Mouse (Mus musculus): ENCODE measurements around the gene Hoxa9.
A peak's percentile ranks its signal among the peaks of the same experiment; 100 is the strongest.

Gene Hoxa9

GRCm38 (mm10) chr6:52216691-52217458 lies 14.0 kb downstream of the Hoxa9 start:
- DNase-seq (ENCODE audit: low read depth, low spot score): peak; percentile 80

DNA sequence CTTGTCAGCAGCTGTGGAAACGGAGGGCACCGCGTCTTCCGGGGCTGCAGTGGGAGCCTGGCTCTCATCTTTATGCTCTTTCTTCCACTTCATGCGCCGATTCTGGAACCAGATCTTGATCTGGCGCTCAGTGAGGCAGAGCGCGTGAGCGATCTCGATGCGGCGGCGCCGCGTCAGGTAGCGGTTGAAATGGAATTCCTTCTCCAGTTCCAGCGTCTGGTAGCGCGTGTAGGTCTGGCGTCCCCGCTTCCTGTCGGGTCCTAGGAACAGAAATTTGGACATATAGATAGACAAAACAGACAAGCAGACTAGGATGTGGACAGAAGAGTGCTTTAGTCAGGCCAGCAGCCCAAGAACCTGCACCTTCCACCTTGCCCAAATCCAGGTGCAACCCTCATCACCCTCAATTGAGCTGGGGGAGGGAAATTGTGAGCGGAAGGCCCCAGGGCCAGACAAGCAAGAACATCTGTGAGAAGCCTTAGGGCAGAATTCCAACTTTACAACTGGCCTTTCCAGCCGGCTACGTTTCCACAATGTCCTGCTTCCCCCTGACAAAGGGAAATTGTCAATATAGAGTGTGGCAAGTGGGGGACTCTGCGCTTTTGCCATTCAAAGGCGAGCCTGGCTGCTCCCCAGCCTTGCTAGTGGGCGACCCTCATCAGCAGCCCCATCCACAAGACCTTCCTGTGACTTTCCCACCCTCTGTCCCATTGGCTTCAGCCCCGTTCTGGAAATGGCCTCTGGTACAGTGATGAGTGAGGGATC lies 14.9 kb downstream of the Hoxa9 start:
- DNase-seq (ENCODE audit: low read depth, low spot score): peak; percentile 66

DNA sequence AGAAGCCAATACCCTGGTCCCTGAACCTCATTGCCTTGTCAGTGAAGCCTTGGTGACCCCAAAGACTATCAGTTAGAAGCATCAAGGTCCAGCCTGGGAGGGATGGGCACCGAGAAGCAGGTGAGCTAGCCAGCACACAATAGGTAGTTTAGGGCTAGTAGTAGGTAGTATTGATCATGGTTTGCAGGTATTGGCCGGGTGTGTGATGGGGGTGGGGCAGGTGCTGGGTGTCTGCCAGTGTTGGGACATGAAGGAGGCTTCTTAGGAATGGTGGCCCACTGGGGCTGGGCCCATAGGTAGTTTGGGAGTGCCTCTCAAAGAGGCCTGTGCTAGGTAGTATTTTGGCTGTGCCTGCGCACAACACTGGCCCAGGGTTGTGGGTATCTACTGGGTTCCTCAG lies 15.8 kb downstream of the Hoxa9 start:
- DNase-seq (ENCODE audit: low read depth, low spot score): no peak

GRCm38 (mm10) chr6:52214271-52214670 lies 16.6 kb downstream of the Hoxa9 start:
- no peak for DNase-seq (ENCODE audit: low read depth, low spot score)

DNA sequence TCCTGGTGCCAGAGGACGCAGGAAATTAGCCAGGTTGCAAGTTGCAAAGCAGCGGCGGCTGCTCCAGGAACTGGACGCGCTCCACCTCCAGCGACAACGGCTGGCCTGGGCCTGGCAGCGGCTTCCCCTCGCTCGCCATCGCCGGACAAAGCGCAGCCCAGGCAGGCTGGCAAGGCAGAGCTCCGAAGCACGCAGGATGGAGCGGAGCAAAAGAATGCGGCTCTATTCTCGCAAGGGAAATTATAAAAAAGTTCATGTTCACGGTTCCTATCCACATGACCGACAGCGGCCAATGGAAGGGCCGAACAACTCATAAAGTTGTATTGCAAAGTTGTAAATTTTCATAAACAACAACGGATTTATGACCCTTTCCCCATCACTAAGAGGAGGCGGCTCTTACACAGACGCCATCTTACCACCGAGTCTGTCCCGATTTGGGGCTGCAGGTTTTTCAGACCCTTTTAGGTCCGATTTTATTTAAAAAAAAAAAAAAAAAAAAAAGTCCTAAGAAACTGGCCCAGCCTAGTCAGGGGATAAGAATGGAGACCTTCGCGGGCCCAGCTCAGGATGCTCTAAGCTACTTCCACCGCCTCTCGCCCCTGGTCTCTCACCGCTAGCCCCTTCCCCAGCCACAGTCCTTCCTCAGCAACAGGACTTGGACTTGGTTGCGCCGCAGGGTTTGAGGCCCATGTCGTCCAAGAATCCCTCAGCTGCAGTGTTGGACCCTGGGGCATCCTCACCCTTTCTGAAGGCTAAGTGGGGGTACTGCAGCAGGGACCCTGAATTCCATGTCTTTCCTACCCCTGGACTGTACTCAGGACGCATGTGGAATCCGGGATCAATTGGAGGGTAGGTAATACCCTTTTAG lies 17.5 kb downstream of the Hoxa9 start, which contains the start of the genes Hoxa3 and Gm28308:
Gene Hoxa3, minus strand, starts transcription at position 218 of the 868 bp plus-strand sequence.
Gene Gm28308, minus strand, starts transcription at position 221 of the 868 bp plus-strand sequence.
- peak; percentile 90 for DNase-seq (ENCODE audit: low read depth, low spot score)

DNA sequence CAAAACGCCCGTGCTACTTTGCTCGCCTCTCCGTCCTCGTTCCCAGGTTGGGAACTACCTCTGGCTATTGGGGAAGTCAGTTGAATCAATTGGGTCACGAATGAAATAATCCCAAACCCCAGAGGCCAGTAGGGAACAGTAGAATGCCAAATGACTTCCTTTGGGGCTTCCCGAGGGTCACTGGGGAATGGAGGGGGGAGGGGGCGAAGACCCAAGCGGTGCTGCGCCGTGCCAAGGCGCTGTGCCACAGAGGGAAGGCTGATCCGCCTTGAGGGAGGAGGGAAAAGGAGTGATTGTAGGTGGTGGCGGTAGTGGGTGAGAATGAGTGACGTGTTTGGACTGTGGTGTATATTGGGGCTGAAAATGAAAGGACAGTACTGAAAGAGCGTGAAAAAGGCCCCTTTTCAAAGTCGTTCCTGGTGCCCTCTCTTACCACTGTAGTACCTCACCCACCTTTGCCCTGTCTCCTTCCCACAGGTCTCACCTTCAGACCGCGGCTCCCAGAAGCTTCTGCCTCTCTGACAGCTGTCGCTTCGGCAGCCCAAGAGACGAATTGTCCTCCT lies 18.3 kb downstream of the Hoxa9 start:
- peak; percentile 26 for DNase-seq (ENCODE audit: low read depth, low spot score)

DNA sequence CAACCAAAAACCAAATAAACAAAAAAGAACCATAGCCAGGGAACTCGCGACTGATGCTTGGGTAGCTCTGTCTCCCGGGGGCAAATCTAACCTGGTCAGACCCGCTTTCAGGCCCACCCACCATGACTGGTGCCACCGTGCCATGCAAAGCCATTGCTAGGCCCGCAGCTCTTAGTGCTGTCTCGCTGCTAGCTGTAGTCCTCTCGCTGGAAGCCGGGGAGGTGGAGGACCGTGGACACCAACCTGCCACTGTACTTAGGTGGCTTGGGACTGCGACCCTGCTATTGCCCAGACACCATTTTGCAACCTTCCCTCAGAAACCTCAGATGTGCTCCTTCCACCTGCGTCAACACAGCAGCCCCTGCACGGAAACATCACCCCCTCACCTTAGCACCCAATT lies 18.9 kb downstream of the Hoxa9 start:
- DNase-seq (ENCODE audit: low read depth, low spot score): peak; percentile 13

- DNase-seq (ENCODE audit: low read depth, low spot score): no peak
Measured at GRCm38 (mm10) chr6:52211170-52211935, 19.5 kb downstream of the Hoxa9 start.

- DNase-seq (ENCODE audit: low read depth, low spot score): no peak
Measured at GRCm38 (mm10) chr6:52209685-52210046, 21.2 kb downstream of the Hoxa9 start.

GRCm38 (mm10) chr6:52208868-52209684 lies 21.8 kb downstream of the Hoxa9 start:
- no peak for DNase-seq (ENCODE audit: low read depth, low spot score)

DNA sequence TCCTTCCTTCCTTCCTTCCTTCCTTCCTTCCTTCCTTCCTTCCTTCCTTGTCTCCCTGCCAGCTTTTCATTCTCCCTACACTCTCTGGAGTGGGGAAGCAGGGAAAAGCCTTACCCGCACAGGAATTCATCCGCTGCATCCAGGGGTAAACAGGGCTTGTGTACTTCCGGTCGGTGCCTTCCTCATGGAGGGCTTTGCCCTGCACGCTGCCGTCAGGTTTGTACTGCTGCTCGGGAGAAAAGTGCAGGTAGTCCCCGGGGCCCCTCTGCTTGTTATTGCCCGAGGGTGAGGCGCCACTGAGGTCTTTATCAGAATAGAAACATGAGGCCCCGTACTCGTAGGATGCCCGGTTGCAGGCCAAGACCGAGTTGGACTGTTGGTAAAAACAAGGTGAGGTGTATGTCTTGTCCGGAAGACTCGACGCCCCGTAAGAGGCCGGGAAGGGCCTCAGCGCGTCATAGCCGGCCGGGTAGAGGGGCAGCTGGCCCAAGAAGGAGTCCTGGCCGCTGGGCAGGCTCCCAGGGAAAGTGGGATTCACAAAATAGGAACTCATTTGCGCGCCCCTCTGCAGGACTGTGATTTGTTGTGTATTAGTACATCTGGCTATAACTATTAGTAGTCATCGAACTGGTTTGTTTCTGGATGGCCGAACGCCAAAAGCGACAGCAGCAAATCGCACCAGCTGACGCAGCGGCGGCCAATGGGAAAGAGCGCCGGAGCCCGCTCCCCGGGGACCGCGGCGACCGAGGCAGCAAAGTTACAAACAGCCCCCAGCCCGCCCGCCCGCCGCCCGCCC lies 22.6 kb downstream of the Hoxa9 start, which contains the start of gene Hoxa6:
Gene Hoxa6, minus strand, starts transcription at position 651 of the 796 bp plus-strand sequence.
- no peak for DNase-seq (ENCODE audit: low read depth, low spot score)

DNA sequence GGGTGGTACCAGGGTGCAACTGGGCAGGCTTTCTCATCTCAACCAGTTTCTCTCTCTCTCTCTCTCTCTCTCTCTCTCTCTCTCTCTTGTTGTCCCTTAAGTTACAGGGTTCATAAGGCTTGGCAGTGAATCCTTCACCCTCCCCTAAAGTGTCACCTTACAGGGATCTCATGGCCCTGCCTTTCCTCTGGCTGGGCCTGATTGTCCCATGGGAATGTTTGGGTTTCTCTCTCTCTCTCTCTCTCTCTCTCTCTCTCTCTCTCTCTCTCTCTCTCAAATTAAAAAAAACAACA lies 23.3 kb downstream of the Hoxa9 start:
- no peak for DNase-seq (ENCODE audit: low read depth, low spot score)

DNA sequence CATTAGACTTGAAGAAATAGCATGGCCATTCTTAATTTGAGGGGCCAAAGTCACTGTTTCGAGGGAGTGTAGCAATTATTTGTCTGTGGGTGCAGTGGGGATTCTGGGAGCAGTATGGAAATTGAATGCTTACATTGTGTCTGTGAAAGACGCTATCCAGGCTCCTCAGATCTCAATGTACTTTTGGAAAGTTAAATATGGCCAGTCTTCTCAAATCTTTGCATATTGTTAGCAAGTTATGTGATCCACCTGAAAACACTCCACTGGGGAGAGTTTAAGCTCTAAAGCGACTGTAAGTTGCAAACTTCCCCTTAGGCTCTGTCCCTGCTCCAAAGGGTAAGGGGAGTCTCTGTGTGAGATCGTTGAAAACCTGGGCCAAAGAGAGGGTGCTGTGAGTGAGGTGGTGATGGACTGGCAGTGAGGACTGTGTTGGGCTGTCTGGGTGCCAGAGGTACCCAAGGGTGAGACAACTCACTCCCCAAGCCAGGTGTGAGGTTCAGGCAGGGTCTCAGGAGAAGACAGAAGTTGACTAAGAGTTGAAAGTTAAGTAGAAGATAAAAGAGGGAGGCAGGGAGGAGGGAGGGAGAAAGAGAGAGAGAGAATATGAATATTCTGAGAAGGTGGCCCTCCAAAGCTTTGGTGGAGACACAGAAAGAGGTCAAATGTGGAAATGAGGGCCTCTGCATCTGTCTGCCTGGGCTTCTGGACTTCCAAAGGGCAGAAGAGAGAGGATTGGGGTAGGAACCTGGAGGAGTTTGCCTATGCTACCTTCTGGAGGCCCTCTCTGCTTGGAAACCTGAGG lies 23.8 kb downstream of the Hoxa9 start:
- no peak for DNase-seq (ENCODE audit: low read depth, low spot score)

- DNase-seq (ENCODE audit: low read depth, low spot score): no peak
Measured at GRCm38 (mm10) chr6:52205638-52206621, 25.0 kb downstream of the Hoxa9 start.

GRCm38 (mm10) chr6:52205221-52205620 lies 25.7 kb downstream of the Hoxa9 start:
- DNase-seq (ENCODE audit: low read depth, low spot score): no peak

DNA sequence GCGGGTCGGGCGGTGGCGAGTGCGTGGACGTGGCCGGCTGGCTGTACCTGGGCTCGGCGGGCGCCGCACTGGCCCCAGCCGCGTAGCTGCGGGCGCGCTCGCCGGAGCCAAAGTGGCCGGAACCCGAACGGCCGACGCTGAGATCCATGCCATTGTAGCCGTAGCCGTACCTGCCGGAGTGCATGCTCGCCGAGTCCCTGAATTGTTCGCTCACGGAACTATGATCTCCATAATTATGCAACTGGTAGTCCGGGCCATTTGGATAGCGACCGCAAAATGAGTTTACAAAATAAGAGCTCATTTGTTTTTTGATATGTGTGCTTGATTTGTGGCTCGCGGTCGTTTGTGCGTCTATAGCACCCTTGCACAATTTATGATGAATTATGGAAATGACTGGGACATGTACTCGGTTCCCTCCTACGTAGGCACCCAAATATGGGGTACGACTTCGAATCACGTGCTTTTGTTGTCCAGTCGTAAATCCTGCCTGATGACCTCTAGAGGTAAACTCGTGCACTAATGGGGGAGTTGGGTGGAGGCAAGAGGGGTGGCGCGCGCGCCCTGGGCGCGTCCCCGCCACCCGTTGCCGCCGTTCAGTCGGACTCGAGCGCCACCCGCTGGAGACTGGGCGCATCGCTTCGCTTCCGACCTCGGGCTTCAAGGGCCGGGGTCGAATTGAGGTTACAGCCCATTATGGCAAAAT lies 26.7 kb downstream of the Hoxa9 start, which contains the start of gene Hoxa5:
Gene Hoxa5, minus strand, starts transcription at position 538 of the 703 bp plus-strand sequence.
- DNase-seq (ENCODE audit: low read depth, low spot score): peak; percentile 95
